Mouse (Mus musculus) kidney, adult 11 months (tissue): ENCODE results near the gene Adora3.
A peak's percentile ranks its signal among the peaks of the same experiment; 100 is the strongest.

Experiments used
- DNase-seq: peaks from one replicate; pipeline ENCODE4 v3.0.0; 2022

The Adora3 gene

DNA sequence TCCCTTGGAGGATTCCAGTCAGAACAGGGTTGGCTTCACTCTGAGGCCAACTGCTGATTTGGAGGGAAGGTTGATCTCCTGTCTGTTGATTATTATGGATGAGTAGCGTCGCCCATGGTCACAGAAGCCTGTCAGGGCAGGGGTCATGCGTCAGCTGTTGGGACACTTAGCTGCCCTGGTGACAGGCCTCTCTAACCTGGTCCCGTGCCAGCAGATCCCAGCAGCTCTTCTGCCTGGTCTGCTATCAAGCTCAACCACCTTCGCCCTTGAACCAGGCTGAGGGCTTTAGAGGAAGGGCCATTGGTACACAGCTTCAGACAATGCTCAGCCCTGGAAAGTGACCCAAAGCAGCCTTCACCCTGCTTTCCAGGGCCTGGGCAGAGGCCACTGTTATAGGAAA is 5.4 kb downstream of the Adora3 start:
- DNase-seq: peak; percentile 17

- DNase-seq: no peak
These were observed 6.7 kb downstream of the Adora3 start for GRCm38 (mm10) chr3:105877252-105877803.

DNA sequence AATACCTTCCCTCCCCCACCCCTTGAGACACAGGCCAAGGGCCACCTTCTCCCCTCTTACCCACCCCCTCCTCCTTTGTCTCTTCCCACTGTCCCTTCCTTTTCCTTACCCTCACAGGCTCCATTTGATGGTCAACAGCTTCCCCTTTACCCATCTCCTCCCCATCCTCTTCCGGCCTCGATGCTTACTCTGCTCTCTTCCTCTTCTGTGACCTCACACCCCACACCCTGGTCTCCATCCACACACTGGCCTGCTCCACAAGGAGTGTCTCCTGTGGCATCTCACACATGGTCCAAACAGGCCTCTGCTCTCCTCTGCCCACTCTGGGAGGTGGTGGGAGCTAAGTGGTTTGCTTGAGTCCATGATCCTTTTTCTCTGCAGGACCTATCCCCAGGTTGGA is 7.3 kb downstream of the Adora3 start:
- DNase-seq: no peak

DNA sequence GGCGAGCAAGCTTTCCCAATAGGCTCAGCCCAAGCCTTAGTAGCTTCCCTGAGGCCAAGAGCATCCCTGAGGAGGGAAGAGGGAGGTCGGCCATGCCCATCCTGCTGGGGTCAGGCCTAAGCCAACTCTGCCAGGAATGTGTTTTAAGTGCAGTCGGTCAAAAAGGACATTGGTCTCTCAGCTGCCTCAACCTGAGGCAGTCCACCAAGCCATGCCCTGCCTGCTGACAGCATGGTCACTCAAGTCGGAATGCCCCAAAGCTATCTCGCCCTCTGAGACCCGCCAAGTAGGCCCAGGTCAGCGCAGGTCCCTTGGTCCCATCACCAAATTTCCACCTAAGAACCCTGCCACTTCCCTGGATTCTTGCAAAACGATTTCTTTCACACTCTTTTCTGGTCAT is 8.1 kb downstream of the Adora3 start:
- no peak for DNase-seq

GRCm38 (mm10) chr3:105880419-105880818 is 9.8 kb downstream of the Adora3 start:
- no peak for DNase-seq

GRCm38 (mm10) chr3:105882105-105882504 is 11.4 kb downstream of the Adora3 start:
- DNase-seq: no peak

- DNase-seq: no peak
These were observed 12.5 kb downstream of the Adora3 start for GRCm38 (mm10) chr3:105883111-105883510.

DNA sequence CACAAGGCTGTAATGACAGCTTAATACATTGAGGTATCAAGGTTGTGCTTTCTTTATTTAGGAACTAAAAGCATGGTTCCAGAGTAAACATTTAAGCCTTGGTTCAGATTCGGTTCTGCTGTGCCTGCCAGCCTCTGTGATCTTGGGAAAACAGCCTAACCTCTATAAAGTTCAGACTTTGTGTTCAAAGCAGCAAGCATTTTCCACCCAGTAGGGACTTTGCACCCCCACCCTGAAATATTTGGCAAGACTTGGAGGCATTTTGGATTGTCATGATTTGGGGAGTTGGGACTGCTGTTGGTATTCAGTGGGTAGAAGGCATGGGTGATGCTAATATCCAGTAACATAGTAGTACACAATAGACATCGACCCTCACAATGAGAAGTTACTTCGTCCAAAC is 18.3 kb downstream of the Adora3 start:
- no peak for DNase-seq

- no peak for DNase-seq
These were observed 19.6 kb downstream of the Adora3 start for GRCm38 (mm10) chr3:105890220-105890619.

- DNase-seq: no peak
These were observed 20.5 kb downstream of the Adora3 start for GRCm38 (mm10) chr3:105891141-105891540.

DNA sequence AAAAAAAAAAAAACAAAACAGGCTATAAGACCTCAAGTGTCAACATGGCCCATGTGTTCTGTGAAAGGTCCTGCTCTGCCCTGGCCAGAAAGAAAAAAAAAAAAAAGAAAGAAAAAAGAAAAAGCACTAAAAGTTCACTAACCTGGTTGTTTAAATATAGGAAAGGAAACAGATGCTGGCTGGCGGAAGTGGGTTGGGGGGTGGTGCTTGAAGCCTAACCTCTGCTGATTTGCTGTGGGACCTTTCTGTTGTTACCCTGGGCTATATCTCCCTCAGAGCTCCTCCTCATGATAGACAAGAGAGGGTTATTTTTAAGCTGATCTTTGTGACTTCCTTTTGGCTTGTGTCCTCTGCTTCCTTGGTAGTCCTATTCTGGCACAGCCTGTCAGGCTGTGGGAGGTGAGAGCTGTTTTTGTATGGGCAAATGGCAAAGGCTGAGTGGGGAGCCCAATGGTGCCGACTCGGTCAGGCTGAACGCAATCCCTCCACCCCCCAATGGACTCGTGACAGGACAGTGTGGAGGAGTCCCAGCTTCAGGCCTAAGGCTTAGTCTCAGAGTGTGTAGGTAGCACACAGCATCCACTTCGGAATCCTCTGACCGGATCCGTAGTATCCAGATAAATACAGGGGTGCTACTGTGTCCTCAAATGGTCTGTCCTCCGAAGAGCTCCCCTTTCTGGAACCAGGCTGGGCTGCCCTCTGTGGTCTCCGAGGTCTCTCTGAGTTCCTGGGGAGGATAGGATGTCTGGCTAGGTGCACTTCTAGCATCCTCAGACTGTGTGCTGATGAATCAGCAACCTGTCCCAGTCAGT is 21.3 kb downstream of the Adora3 start:
- peak; percentile 32 for DNase-seq

DNA sequence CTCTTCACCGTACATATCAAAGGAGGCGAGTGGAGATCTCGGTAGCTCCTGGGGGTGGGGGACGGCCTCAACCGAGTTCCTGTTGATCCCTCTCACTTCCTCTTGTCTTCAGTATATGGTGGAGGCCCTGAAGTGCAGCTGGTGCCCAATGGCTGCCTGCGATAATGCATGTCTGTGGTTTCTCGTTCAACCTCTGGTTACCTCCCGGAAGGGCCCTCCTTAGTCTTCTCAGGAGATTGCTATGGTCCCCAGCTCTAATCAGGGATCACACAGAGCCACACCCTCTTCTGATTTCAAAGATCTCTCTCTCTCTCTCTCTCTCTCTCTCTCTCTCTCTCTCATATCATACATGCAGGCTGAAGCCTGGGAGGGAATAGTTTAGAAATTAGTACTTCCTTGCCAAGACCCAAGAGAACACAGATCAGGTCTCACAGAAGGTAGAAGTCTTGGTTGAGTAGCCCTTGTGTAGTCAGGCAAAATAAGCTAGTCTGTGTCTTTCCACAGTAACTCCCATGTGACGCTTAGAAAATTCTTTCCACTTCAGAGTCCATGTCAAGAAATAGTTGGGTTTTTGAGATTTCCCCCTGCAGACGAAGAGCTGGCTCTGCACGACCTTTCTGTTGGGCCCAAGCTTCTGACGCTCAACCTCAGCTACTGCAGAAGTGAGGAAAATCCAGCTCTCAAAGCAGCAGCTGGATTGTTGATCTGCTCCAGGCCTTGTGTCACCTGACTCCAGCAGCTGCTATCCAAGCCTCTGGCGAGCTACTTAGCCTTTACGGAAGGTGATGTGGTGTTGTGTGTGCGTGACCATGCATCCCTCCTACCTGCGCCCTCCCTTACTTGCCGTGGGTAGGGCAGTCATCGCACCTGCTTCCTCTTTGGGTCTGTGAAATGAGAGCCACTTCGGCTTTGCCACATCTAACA is 22.2 kb downstream of the Adora3 start:
- peak; percentile 23 for DNase-seq

DNA sequence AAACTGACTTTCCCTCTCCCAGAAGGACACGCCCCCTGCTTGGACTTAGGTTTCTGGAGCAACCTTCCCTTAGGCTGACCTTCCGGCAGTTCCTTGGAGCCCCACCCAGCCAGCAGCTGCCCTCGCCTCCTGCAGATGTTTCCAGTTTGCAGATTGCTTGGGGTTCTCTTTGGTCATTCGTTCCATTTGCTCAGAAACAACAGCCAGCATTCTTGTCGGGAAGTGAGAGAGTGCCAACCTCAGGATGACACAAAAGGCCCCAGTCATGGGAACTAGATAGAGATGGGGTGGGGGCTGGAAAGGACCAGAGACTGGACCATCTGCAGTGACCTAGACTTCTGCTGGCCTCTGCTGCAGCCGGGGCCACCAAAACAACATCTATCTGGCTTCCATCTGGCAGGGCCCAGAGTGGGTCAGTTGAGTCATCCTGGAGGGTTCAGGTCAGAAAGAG is 23.3 kb downstream of the Adora3 start:
- DNase-seq: peak; percentile 34

- peak; percentile 75 for DNase-seq
These were observed 24.2 kb downstream of the Adora3 start for GRCm38 (mm10) chr3:105894601-105895592.

GRCm38 (mm10) chr3:105896811-105897210 is 26.2 kb downstream of the Adora3 start:
- no peak for DNase-seq

DNA sequence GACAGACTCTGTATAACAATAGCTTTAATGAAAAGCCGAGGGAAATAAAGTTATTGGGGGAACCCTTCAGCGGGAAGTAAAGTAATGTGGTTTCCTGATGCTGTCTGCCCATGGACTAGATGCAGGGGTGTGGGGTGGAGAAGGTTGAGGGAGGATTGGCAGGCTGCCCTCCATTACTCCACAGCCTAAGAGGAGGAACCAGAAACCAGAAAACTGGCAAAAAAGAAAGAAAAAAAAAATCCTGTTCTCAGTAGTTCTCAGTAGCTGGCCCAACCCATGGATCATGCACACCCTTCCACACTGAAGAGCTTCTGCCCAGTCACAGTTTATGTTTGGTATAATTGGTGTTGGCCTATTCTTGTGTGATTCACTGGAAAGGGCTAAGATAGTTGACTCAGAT is 27.7 kb downstream of the Adora3 start:
- DNase-seq: no peak

DNA sequence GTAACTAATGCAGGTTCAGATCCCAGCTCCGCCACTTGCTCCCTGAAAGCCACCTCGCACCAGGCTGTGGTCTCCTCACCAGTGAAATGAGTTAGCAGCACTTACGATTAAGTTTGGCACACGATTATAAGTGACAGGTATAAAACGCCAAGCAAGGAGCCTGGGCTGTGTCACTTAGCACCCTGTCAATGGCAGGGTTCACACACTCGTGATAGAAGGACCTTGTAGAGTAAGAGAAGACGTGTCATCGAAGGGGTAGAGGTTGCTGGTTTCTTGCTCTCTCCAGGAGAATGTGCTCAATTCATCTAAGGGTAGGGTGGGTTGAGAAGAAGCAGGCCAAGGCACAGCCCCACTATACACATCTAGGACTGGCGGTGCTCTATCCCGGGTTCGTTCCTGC is 28.2 kb downstream of the Adora3 start:
- no peak for DNase-seq

DNA sequence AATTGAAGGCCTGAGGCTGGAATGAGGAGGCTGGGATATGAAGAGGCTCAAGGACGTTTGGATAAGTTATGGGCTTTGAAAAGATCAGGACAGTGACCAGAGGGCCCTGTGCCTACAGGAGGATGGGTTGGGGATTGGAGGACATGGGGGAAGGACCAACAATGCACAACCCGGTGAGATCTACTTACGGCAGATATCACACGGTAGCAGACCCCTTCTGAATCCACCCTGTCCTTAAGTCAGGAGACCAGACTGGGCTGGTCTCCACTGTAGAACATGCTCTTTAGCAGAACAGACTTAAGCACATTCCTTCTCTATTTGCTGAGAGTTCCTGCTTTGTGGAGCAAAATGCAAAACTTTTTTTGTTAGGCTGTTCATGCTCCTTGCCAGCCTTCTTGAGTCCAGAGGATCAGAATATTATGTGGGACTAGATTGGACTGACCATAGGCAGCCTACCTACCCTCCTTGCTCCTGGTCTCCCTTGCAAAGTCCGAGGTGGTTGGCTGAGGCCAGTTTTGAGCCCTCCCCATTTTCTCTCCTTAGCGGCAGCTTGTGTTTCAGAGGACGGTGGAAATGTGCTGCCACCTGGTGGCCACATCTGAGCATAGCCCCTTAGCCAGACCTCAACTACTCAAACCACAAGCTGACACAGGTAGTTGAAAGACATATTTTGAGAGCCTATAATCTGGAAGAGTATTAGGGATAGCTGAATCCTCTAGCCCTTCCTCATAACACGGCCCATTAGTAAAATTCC is 28.9 kb downstream of the Adora3 start:
- peak; percentile 80 for DNase-seq

- no peak for DNase-seq
These were observed 29.6 kb downstream of the Adora3 start for GRCm38 (mm10) chr3:105900266-105900665.

DNA sequence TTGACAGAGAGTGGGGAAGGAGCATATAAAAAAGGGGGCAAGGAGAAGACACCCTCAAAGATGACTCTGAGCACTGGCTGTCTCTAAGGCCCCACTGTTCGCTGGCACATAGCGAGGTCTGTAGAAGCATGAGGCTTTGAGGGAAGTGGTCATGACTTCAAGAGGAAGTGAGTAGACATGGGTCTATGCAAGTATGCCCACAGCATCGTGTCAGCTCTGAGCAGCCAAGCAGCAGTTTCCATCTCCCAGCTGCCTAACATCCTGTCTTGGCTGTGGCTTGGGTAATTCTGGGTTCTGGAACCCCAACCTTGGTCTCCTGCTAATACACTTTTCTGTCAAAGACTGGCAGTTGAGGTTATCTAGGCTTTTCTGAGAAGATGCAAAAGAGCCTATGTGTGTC is 30.1 kb downstream of the Adora3 start:
- DNase-seq: no peak

GRCm38 (mm10) chr3:105901468-105901867 is 30.8 kb downstream of the Adora3 start:
- no peak for DNase-seq
